Mouse (Mus musculus) heart, embryonic 10.5 days (tissue): ENCODE results near the gene Csdc2. TPM values are rescaled to one million over a fixed set of nuclear protein-coding genes. Genes with fewer than 3 reads are reported as not detected.

Experiments used
- DNase-seq: peaks from one replicate; pipeline ENCODE4 v3.0.0-alpha.2; 2017; ENCODE audit warnings: low spot score
- H3K27ac ChIP-seq: fragments of 300-500 bp; sonication (generic); 2 replicates; pipeline ENCODE4 v1.5.1; 2016; ENCODE audit warnings: mild to moderate bottlenecking
- H3K27me3 ChIP-seq: fragments of 300-500 bp; sonication (generic); 2 replicates; pipeline ENCODE4 v1.6.1; 2016; ENCODE audit warnings: mild to moderate bottlenecking; ENCODE audit not compliant: poor library complexity, insufficient read depth, severe bottlenecking
- H3K36me3 ChIP-seq: fragments of 300-500 bp; sonication (generic); 2 replicates; pipeline ENCODE4 v1.6.1; 2016; ENCODE audit warnings: mild to moderate bottlenecking, moderate library complexity
- H3K4me1 ChIP-seq: fragments of 300-500 bp; sonication (generic); 2 replicates; pipeline ENCODE4 v1.6.1; 2016; ENCODE audit warnings: mild to moderate bottlenecking
- H3K4me3 ChIP-seq: fragments of 300-500 bp; sonication (generic); 2 replicates; pipeline ENCODE4 v1.5.1; 2016; ENCODE audit warnings: mild to moderate bottlenecking, moderate library complexity
- H3K9me3 ChIP-seq: fragments of 300-500 bp; sonication (generic); 2 replicates; pipeline ENCODE4 v1.6.1; 2016; ENCODE audit warnings: mild to moderate bottlenecking, moderate library complexity
- WGBS: fragments of 180-500 bp; shearing (Covaris S2); methylation state at CpG from one replicate; pipeline ENCODE4 v1.1.7; 2016; 5-methylcytosine and 5-hydroxymethylcytosine counted together
- polyA plus RNA-seq: library from polyadenylated mRNA; unstranded; fragments of >200 nt; fragmentation: Nextera tagmentation; extraction: Ambion mirVana; gene quantifications from 2 replicates; pipeline ENCODE4 v1.2.1, GENCODE M21; 2016

Gene Csdc2
- polyA plus RNA-seq, 1 experiment from 2014 or later, result 7.4 TPM

- 77% methylated on average over 3 of the region's 3 CpGs for WGBS
- H3K4me1 ChIP-seq, result peaks cover 28% of the 10 kb centered on the region
- H3K27me3 ChIP-seq, result no peaks in the 10 kb centered on the region
- no peak for DNase-seq
- peaks cover 4% of the 10 kb centered on the region; the same call in 1 of the 2 replicates for H3K36me3 ChIP-seq
- no peak within 1 kb of the TSS for H3K27ac ChIP-seq
- no peaks in the 10 kb centered on the region for H3K9me3 ChIP-seq
- H3K4me3 ChIP-seq, result no peak within 1 kb of the TSS
These were observed 51.1 kb downstream of the Csdc2 start, which contains the start of gene Xrcc6 for GRCm38 (mm10) chr15:81987646-81988045. Gene Xrcc6 (plus strand): TSS chr15:81987835.

- Histone ChIP-seq H3K4me3 (no peak overlapping the region), H3K27me3 (no peaks in the 10 kb centered on the region), H3K36me3 (peaks cover 22% of the 10 kb centered on the region), H3K9me3 (no peaks in the 10 kb centered on the region), H3K4me1 (peaks cover 33% of the 10 kb centered on the region), H3K27ac (peak overlapping the region; percentile 72)
- peak; percentile 91 for DNase-seq
- 40% methylated on average over 11 of the region's 11 CpGs for WGBS
These were observed 53.0 kb downstream of the Csdc2 start for GRCm38 (mm10) chr15:81989371-81990062.

- 17% methylated on average over 7 of the region's 7 CpGs for WGBS
- Histone ChIP-seq H3K4me3 (no peak overlapping the region), H3K27ac (no peak overlapping the region), H3K36me3 (peaks cover 31% of the 10 kb centered on the region), H3K4me1 (peaks cover 33% of the 10 kb centered on the region), H3K9me3 (no peaks in the 10 kb centered on the region), H3K27me3 (no peaks in the 10 kb centered on the region)
- peak; percentile 92 for DNase-seq
These were observed 54.0 kb downstream of the Csdc2 start for GRCm38 (mm10) chr15:81990549-81990948.

GRCm38 (mm10) chr15:81993992-81994391 lies 57.4 kb downstream of the Csdc2 start:
- WGBS, result 76% methylated on average over 6 of the region's 6 CpGs
- DNase-seq, result no peak
- peaks cover 61% of the 10 kb centered on the region for H3K36me3 ChIP-seq

More at GRCm38 (mm10) chr15:81993992-81994391, 57.4 kb downstream of the Csdc2 start:
- Histone ChIP-seq H3K27me3 (no peaks in the 10 kb centered on the region), H3K9me3 (no peaks in the 10 kb centered on the region), H3K27ac (no peak overlapping the region), H3K4me3 (no peak overlapping the region), H3K4me1 (peaks cover 33% of the 10 kb centered on the region)

Other genes starting within 250 kb of the Csdc2 start
- gene Chadl, start 239.5 kb upstream of the Csdc2 start, polyA plus RNA-seq, result 0.53 and 1.4 TPM in 2 replicates
- 30.1 and 34.2 TPM in 2 replicates for gene Zc3h7b, start 191.7 kb upstream of the Csdc2 start, polyA plus RNA-seq
- 140 and 141 TPM in 2 replicates for gene Rangap1, start 191.2 kb upstream of the Csdc2 start, polyA plus RNA-seq
- 17.3 and 20.2 TPM in 2 replicates for gene Tef, start 134.3 kb upstream of the Csdc2 start, polyA plus RNA-seq
- 13.0 and 15.6 TPM in 2 replicates for gene Tob2, start 78.0 kb upstream of the Csdc2 start, polyA plus RNA-seq
- 154 and 200 TPM in 2 replicates for gene Phf5a, start 64.8 kb upstream of the Csdc2 start, polyA plus RNA-seq
- 320 and 472 TPM in 2 replicates for gene Aco2, start 64.5 kb upstream of the Csdc2 start, polyA plus RNA-seq
- gene Polr3h, start 10.5 kb upstream of the Csdc2 start, polyA plus RNA-seq, result 108 and 120 TPM in 2 replicates
- 24.0 and 28.6 TPM in 2 replicates for gene Pmm1, start 24.2 kb downstream of the Csdc2 start, polyA plus RNA-seq
- gene 1700029P11Rik, start 43.8 kb downstream of the Csdc2 start, polyA plus RNA-seq, result not detected in 2 replicates
- 98.6 and 99.8 TPM in 2 replicates for gene Xrcc6, start 51.1 kb downstream of the Csdc2 start, polyA plus RNA-seq
- 26.7 and 27.5 TPM in 2 replicates for gene Desi1, start 97.1 kb downstream of the Csdc2 start, polyA plus RNA-seq
- gene Snu13, start 110.8 kb downstream of the Csdc2 start, polyA plus RNA-seq, result 217 and 292 TPM in 2 replicates
- not detected in 2 replicates for gene 4930407I10Rik, start 122.4 kb downstream of the Csdc2 start, polyA plus RNA-seq
- gene Mei1, start 133.2 kb downstream of the Csdc2 start, polyA plus RNA-seq, result 0.05 TPM in 1 of 2 replicates, not detected in the other
- 13.5 and 19.4 TPM in 2 replicates for gene Ccdc134, start 191.2 kb downstream of the Csdc2 start, polyA plus RNA-seq
- 129 and 133 TPM in 2 replicates for gene Srebf2, start 210.4 kb downstream of the Csdc2 start, polyA plus RNA-seq